Mouse (Mus musculus) neural tube, embryonic 12.5 days (tissue): Measurements from ENCODE around the gene Edar. TPM values are rescaled to one million over a fixed set of nuclear protein-coding genes. Genes with fewer than 3 reads are reported as not detected.
A peak's percentile ranks its signal among the peaks of the same experiment; 100 is the strongest.

Source experiments
- ATAC-seq: fragments of 200-750 bp; cut with Nextera tagmentation; 2 replicates; pipeline ENCODE4 v1.8.0; 2017; ENCODE audit warnings: low read depth, mild to moderate bottlenecking, moderate TSS enrichment, moderate library complexity; ENCODE audit not compliant: low FRiP score
- H3K27ac ChIP-seq: fragments of 300-500 bp; sonication (generic); 2 replicates; pipeline ENCODE4 v1.5.1; 2016
- H3K27me3 ChIP-seq: fragments of 300-500 bp; sonication (generic); replicated peaks from 2 replicates; pipeline ENCODE4 v1.6.1; 2016; ENCODE audit warnings: mild to moderate bottlenecking
- H3K36me3 ChIP-seq: fragments of 300-500 bp; sonication (generic); 2 replicates; pipeline ENCODE4 v1.6.1; 2016; ENCODE audit warnings: mild to moderate bottlenecking
- H3K4me1 ChIP-seq: fragments of 300-500 bp; sonication (generic); 2 replicates; pipeline ENCODE4 v1.6.1; 2016
- H3K4me2 ChIP-seq: fragments of 300-500 bp; sonication (generic); replicated peaks from 2 replicates; pipeline ENCODE4 v1.6.1; 2016; ENCODE audit warnings: mild to moderate bottlenecking
- H3K4me3 ChIP-seq: fragments of 300-500 bp; sonication (generic); 2 replicates; pipeline ENCODE4 v1.5.1; 2016
- H3K9ac ChIP-seq: fragments of 300-500 bp; sonication (generic); 2 replicates; pipeline ENCODE4 v1.6.1; 2016; ENCODE audit warnings: mild to moderate bottlenecking
- H3K9me3 ChIP-seq: fragments of 300-500 bp; sonication (generic); 2 replicates; pipeline ENCODE4 v1.6.1; 2016; ENCODE audit warnings: mild to moderate bottlenecking
- WGBS: fragments of 180-500 bp; shearing (Covaris S2); methylation state at CpG from one replicate; pipeline ENCODE4 v1.1.7; 2016; 5-methylcytosine and 5-hydroxymethylcytosine counted together
- polyA plus RNA-seq: library from polyadenylated mRNA; unstranded; fragments of >200 nt; fragmentation: Nextera tagmentation; extraction: Ambion mirVana; gene quantifications from 2 replicates; pipeline ENCODE4 v1.2.1, GENCODE M21; 2016

Edar gene
- polyA plus RNA-seq, 1 experiment from 2014 or later, result 0.15 TPM

GRCm38 (mm10) chr10:58616565-58616964 lies 58.9 kb downstream of the Edar start:
- ATAC-seq, result no peak
- WGBS, result 89% methylated on average over 5 of the region's 5 CpGs
- no peak overlapping the region for H3K27ac ChIP-seq
- H3K36me3 ChIP-seq, result no peaks in the 10 kb centered on the region
- H3K4me2 ChIP-seq, result no peak overlapping the region
- no peak overlapping the region for H3K9ac ChIP-seq
- no peak overlapping the region for H3K4me3 ChIP-seq
- no peaks in the 10 kb centered on the region for H3K27me3 ChIP-seq
- no peaks in the 10 kb centered on the region for H3K9me3 ChIP-seq
- no peaks in the 10 kb centered on the region for H3K4me1 ChIP-seq

- H3K4me1 ChIP-seq, result no peaks in the 10 kb centered on the region
- H3K36me3 ChIP-seq, result no peaks in the 10 kb centered on the region
- no peaks in the 10 kb centered on the region for H3K27me3 ChIP-seq
- H3K4me3 ChIP-seq, result no peak overlapping the region
- H3K27ac ChIP-seq, result no peak overlapping the region
- H3K4me2 ChIP-seq, result no peak overlapping the region
- no peak overlapping the region for H3K9ac ChIP-seq
- 94% methylated on average over 6 of the region's 6 CpGs for WGBS
- no peaks in the 10 kb centered on the region for H3K9me3 ChIP-seq
- ATAC-seq, result no peak
Observed at GRCm38 (mm10) chr10:58614601-58615000, 60.9 kb downstream of the Edar start.

GRCm38 (mm10) chr10:58610484-58611261 lies 64.8 kb downstream of the Edar start:
- Histone ChIP-seq H3K4me3 (no peak overlapping the region), H3K36me3 (no peaks in the 10 kb centered on the region), H3K9me3 (no peaks in the 10 kb centered on the region), H3K27ac (no peak overlapping the region), H3K9ac (no peak overlapping the region), H3K27me3 (no peaks in the 10 kb centered on the region), H3K4me1 (no peaks in the 10 kb centered on the region), H3K4me2 (no peak overlapping the region)
- WGBS, result 78% methylated on average over 7 of the region's 7 CpGs
- no peak for ATAC-seq

- ATAC-seq, result no peak
- Histone ChIP-seq H3K4me2 (no peak overlapping the region), H3K27ac (no peak overlapping the region), H3K4me3 (no peak overlapping the region), H3K4me1 (no peaks in the 10 kb centered on the region), H3K36me3 (no peaks in the 10 kb centered on the region), H3K27me3 (no peaks in the 10 kb centered on the region), H3K9ac (no peak overlapping the region), H3K9me3 (no peaks in the 10 kb centered on the region)
- WGBS, result 86% methylated on average over 3 of the region's 3 CpGs
Observed at GRCm38 (mm10) chr10:58608858-58609257, 66.6 kb downstream of the Edar start.

- Histone ChIP-seq H3K36me3 (no peaks in the 10 kb centered on the region), H3K27ac (no peak overlapping the region), H3K9me3 (no peaks in the 10 kb centered on the region), H3K9ac (no peak overlapping the region), H3K4me1 (peaks cover 6% of the 10 kb centered on the region), H3K4me3 (no peak overlapping the region), H3K27me3 (no peaks in the 10 kb centered on the region), H3K4me2 (no peak overlapping the region)
- no peak for ATAC-seq
- 86% methylated on average over 3 of the region's 3 CpGs for WGBS
Observed at GRCm38 (mm10) chr10:58606356-58606755, 69.1 kb downstream of the Edar start.

GRCm38 (mm10) chr10:58604779-58605178 lies 70.7 kb downstream of the Edar start:
- H3K4me2 ChIP-seq, result no peak overlapping the region

GRCm38 (mm10) chr10:58601946-58602345 lies 73.5 kb downstream of the Edar start:
- H3K9ac ChIP-seq, result no peak overlapping the region
- no peak overlapping the region for H3K4me2 ChIP-seq
- no peaks in the 10 kb centered on the region for H3K9me3 ChIP-seq
- no peak overlapping the region for H3K4me3 ChIP-seq
- H3K27ac ChIP-seq, result no peak overlapping the region
- H3K36me3 ChIP-seq, result no peaks in the 10 kb centered on the region
- H3K4me1 ChIP-seq, result peaks cover 10% of the 10 kb centered on the region
- no peak for ATAC-seq
- no peaks in the 10 kb centered on the region for H3K27me3 ChIP-seq
- 51% methylated on average over 7 of the region's 7 CpGs for WGBS

More at GRCm38 (mm10) chr10:58604779-58605178, 70.7 kb downstream of the Edar start:
- no peaks in the 10 kb centered on the region for H3K9me3 ChIP-seq
- no peak overlapping the region for H3K27ac ChIP-seq
- no peak for ATAC-seq
- no peaks in the 10 kb centered on the region for H3K36me3 ChIP-seq
- H3K4me1 ChIP-seq, result peaks cover 10% of the 10 kb centered on the region
- 91% methylated on average over 2 of the region's 2 CpGs for WGBS
- H3K27me3 ChIP-seq, result no peaks in the 10 kb centered on the region
- no peak overlapping the region for H3K4me3 ChIP-seq
- no peak overlapping the region for H3K9ac ChIP-seq

GRCm38 (mm10) chr10:58601431-58601901 lies 74.0 kb downstream of the Edar start:
- no peaks in the 10 kb centered on the region for H3K9me3 ChIP-seq
- no peak overlapping the region for H3K9ac ChIP-seq
- peaks cover 10% of the 10 kb centered on the region for H3K4me1 ChIP-seq
- no peak overlapping the region for H3K4me2 ChIP-seq
- H3K36me3 ChIP-seq, result no peaks in the 10 kb centered on the region
- no peaks in the 10 kb centered on the region for H3K27me3 ChIP-seq
- peak; percentile 57 for ATAC-seq
- no peak overlapping the region for H3K27ac ChIP-seq
- 6% methylated on average over 6 of the region's 6 CpGs for WGBS
- H3K4me3 ChIP-seq, result no peak overlapping the region

- Histone ChIP-seq H3K4me3 (no peak overlapping the region), H3K9me3 (no peaks in the 10 kb centered on the region), H3K27me3 (no peaks in the 10 kb centered on the region), H3K36me3 (no peaks in the 10 kb centered on the region), H3K9ac (no peak overlapping the region), H3K27ac (no peak overlapping the region), H3K4me1 (peaks cover 10% of the 10 kb centered on the region), H3K4me2 (no peak overlapping the region)
- 5% methylated on average over 5 of the region's 5 CpGs for WGBS
- peak; percentile 61 for ATAC-seq
Observed at GRCm38 (mm10) chr10:58600983-58601382, 74.5 kb downstream of the Edar start.

GRCm38 (mm10) chr10:58600151-58600550 lies 75.3 kb downstream of the Edar start:
- Histone ChIP-seq H3K4me1 (peaks cover 10% of the 10 kb centered on the region), H3K36me3 (no peaks in the 10 kb centered on the region), H3K27ac (no peak overlapping the region), H3K9ac (no peak overlapping the region), H3K27me3 (no peaks in the 10 kb centered on the region), H3K9me3 (no peaks in the 10 kb centered on the region), H3K4me2 (no peak overlapping the region), H3K4me3 (no peak overlapping the region)
- ATAC-seq, result no peak
- 90% methylated on average over 5 of the region's 5 CpGs for WGBS

- WGBS, result 65% methylated on average over 5 of the region's 5 CpGs
- no peak overlapping the region for H3K9ac ChIP-seq
- ATAC-seq, result no peak
Observed at GRCm38 (mm10) chr10:58595821-58596220, 79.6 kb downstream of the Edar start.

GRCm38 (mm10) chr10:58595197-58595596 lies 80.3 kb downstream of the Edar start:
- Histone ChIP-seq H3K27ac (no peak overlapping the region), H3K27me3 (no peaks in the 10 kb centered on the region), H3K4me3 (no peak overlapping the region), H3K4me1 (no peaks in the 10 kb centered on the region), H3K4me2 (no peak overlapping the region), H3K36me3 (no peaks in the 10 kb centered on the region), H3K9ac (no peak overlapping the region), H3K9me3 (peaks cover 11% of the 10 kb centered on the region; the same call in 1 of the 2 replicates)
- ATAC-seq, result no peak
- 91% methylated on average over 3 of the region's 3 CpGs for WGBS

More at GRCm38 (mm10) chr10:58595821-58596220, 79.6 kb downstream of the Edar start:
- Histone ChIP-seq H3K27me3 (no peaks in the 10 kb centered on the region), H3K4me2 (no peak overlapping the region), H3K27ac (no peak overlapping the region), H3K4me3 (no peak overlapping the region), H3K4me1 (0 out of 2 replicates have a peak, but pooled peaks cover under 1% of the 10 kb centered on the region), H3K9me3 (peaks cover 7% of the 10 kb centered on the region; the same call in 1 of the 2 replicates), H3K36me3 (no peaks in the 10 kb centered on the region)

GRCm38 (mm10) chr10:58594486-58594885 lies 81.0 kb downstream of the Edar start:
- Histone ChIP-seq H3K27ac (no peak overlapping the region), H3K36me3 (no peaks in the 10 kb centered on the region), H3K4me3 (no peak overlapping the region), H3K27me3 (no peaks in the 10 kb centered on the region), H3K4me2 (no peak overlapping the region), H3K4me1 (no peaks in the 10 kb centered on the region), H3K9ac (no peak overlapping the region), H3K9me3 (peaks cover 11% of the 10 kb centered on the region; the same call in 1 of the 2 replicates)
- no peak for ATAC-seq
- WGBS, result 89% methylated on average over 3 of the region's 3 CpGs
